Mouse (Mus musculus) heart, postnatal 25 days (tissue): ENCODE data around the gene Tspan5. TPM values are rescaled to one million over a fixed set of nuclear protein-coding genes. Genes with fewer than 3 reads are reported as not detected.

Experiments
- DNase-seq: peaks from one replicate; pipeline ENCODE4 v3.0.0; 2022; ENCODE audit warnings: low spot score
- intact Hi-C: fragments of 180-260 bp; cut with DNase I; formaldehyde crosslinking; loops from one replicate; pipeline ENCODE4 v1.15.1; 2025
- total RNA-seq, 2 experiments: library from RNA; stranded (reverse); gene quantifications; 2 replicates each; pipeline ENCODE4 v1.2.3; 2021

The Tspan5 gene
- total RNA-seq, 2 experiments from 2014 or later, result 7.2 to 8.6 TPM

DNA sequence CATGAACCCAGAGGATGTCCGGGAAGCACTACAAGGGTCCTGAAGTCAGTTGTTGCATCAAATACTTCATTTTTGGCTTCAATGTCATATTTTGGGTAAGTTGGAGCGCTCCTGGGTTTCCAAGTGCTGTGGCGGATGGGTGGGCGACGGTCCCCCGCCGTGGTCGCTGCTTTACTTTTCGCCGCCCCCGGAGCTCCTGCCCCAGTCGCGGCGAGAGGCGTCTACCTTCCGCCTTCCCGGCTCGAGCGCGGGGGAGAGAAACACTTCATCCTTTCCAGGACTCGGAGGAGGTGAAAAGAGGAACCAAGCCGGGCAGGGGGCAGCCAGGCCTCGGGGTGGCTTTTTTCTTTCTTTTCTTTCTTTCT is 553 bp downstream of the Tspan5 start:
- no peak for DNase-seq
- intact Hi-C loops, result loop anchor here (2.0 to 5.0 kb wide), 3 partner anchors 60 to 165 kb away; no protein-coding TSS in a partner anchor

DNA sequence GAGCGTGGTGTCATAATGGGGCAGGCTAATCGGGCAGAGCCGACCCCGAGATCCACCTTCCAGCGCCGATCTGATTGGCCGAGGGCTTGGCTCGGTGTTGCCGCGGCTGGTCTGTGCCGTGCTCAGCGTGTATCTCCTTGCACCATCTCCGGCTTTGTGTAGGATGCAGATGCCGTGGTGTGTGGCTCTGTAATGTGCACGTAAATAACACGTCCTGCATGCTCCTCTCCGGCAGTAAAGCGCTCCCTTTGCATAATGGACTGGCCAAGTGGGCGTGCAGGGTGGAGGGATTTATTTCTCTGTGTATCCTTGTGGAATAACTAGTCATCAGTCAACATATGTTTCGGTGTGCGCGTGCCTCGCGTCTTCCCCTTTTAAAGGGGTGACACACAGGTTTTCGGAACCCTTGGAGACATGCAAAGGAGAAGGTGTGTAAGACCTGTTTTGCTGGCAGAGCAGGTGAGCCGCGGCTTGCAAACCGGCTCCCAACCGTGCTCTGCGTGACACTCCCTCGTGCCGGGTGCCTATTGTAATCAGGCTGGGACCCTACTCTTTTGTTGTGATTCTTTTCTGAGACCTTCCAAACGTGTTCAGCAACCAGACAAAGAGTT is 1.2 kb downstream of the Tspan5 start:
- intact Hi-C loops, result loop anchor here (2.0 to 5.0 kb wide), 3 partner anchors 59 to 164 kb away; no protein-coding TSS in a partner anchor
- peak; percentile 37 for DNase-seq

DNA sequence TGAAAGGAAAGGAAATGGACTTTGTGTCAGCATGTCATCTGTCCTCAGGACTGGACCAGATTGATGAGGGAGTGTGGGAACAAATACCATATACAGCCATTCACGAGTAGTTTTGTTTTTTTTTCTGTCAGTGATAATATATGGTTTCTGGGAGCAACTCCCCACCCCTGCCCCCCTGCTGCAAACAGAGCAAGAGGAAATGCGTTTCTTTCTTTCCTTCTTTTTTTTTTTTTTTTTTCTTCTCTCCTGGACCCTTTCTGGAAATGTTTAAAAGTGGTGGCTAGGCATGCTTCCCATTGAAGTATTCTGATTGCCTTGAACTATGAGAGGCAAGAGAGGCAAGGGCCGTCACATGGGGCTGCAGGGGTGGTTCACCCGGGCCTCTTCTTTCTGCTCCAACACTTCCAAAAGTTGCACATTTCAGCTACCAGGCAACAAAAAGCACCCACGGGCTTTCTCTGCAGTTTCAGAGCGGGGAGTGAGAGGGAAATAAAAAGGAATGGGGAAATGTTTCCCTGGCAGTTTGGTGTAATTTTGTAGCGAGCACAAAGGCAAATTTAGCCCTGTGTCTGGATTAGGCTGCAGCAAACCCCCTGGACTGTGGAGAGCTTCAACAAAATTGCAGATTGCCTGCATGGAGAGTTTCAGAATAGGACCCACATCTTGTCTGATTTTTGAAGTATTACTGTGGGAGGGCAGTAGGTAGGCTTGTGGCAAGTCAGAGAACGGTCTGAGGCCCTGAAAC is 2.2 kb downstream of the Tspan5 start:
- intact Hi-C loops, result loop anchor here (5.0 kb wide), 2 partner anchors 58 to 163 kb away; no protein-coding TSS in a partner anchor
- DNase-seq, result no peak

DNA sequence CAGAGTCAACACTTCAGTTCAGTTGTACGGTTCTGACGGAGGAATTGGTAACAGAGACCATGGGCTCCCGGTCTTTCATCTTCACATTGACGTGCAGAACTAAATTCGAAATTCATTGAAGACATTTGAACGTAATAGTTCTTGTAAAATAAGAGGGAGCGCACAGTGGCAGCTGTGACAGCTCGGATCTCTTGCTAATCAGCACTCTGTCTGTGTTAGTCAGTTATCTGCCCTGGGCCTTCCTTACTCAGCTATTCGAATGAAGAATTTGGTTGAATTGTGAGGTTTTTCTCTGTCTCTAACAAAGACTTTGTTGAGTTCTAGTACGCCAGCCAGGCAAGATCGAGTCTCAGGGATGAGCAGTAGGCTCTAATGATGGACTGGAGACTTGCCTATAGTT is 3.1 kb downstream of the Tspan5 start:
- DNase-seq, result no peak
- intact Hi-C loops, result no loop called here

DNA sequence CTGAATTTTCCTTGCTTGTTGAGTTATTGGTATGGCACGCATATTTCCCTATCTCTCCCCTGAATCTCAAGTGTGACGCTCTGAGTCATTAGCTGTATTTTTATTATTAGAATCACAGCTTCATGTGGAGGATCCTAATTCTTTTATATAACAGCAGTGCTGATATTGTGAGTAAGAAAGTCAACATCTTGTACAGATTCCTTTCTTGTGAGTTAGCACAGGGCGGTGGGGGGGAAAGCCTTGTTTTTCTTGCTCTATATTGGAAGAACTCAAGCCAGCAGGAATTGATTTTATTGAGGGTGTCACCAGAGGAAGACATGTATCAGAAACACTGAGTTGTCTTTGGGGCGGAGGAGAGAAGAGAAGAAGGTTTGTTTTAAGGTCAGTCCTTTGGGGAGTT is 3.6 kb downstream of the Tspan5 start:
- DNase-seq, result no peak
- intact Hi-C loops, result no loop called here

DNA sequence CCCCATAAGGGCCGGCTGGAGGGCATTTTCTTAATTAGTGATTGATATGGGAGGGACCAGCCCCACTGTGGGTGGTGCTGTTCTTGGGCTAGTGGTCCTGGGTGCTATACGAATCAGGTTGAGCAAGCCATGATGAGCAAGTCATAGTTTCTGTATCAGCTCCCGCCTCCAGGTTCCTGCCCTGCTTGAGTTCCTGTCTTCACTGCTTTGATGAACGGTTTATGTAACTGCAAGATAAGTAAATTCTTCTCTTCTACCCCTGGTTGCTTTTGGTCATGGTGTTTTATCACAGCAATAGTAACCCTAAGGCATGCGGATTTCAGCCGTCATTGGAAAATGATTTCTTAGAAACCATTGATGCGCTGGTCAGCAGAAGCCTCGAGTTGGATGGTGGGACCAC is 4.6 kb downstream of the Tspan5 start:
- DNase-seq, result no peak
- intact Hi-C loops, result no loop called here

DNA sequence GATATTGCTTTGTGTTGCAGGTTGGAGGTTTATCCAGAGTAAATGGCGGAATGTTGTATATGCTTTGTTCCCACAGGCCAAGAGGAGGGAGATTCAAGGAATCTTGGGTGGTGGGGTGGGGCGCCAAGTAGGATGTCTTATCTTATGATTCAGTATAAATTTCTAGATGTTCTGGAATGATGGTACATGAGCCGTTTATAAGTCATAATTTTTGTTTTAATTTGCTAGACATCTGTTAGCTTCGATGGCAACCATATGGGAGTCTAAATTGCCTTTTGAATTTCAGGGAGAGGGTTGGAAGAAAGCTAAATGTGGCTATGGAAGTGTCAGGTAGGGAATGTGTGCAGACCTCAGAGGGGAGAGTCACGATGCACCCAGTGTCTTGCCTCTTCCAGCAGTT is 5.0 kb downstream of the Tspan5 start:
- no peak for DNase-seq
- intact Hi-C loops, result no loop called here

DNA sequence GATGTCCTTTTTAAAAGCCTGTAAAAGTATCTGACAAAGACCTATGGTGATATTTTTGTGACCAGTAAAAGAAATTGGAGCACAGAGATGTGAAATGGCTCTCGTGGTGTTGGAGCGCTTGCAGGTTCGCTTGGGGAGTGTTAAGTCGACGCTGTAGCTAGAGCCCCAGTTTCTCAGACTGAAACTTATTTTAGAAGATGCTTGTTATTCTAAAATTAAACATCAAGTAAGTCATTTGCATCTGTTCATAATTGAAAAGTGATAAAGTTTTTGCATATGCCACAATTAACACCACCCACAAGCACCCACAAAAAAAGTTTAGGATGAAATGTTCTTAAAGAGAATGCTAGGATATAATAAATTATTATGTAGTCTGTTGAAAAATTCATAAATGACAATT is 6.0 kb downstream of the Tspan5 start:
- intact Hi-C loops, result no loop called here
- no peak for DNase-seq

DNA sequence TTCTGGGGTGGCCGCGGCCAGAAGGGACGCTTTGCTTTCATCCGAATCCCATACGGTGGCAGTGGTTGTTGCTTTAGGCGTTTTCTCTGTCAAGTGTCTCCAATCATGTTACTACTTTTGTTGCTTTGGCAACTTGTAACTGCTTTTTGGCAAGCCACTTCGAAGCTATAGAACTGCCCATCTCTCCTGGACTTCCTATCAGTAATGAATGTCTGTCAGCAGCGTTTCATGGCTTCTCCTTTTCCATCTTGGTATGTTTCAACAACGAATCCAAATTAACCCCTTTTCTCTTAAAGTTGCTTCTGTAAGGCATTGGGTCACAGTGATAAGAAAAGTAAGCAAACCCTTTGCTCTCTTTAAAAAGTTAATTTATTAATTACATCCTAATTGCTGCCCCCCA is 7.7 kb downstream of the Tspan5 start:
- intact Hi-C loops, result no loop called here
- no peak for DNase-seq

DNA sequence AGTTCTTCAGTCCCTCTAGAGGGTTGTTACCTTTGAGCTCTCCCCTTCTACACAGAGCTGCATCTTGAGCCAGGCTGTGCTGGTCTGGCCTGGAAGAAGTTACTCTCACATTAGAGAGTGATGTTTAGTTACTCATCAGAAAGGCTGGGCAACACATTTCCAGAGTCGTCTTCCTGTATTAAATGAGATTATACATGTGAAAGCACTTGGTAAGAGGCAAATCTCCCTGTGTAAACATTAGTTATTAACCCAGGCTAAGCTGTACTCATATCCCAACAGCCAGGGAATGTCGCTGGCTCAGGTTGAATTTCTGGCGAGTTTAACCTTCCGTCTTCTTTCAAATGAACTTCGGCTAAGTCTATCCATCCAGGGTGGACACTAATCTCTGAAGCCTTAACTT is 9.3 kb downstream of the Tspan5 start:
- DNase-seq, result no peak
- intact Hi-C loops, result no loop called here

DNA sequence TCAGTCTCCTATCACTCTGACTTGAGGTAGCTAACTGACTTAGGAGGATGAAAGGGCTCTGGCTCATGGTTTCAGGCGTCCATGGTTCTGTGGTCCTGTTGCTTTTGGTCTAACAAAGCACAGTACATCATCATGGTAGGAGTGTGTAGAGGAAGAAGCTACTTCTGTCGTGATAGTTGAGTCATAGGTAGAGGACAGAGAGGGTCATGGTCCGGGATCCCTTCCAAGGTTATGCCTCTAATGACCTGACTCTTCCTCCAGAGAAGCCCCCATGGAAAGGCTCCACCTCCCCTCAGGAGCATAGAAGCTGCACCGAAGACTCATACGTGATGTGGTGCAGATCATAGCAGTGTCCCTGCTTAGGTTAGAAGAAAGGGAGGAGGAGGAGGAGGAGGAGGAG is 10.1 kb downstream of the Tspan5 start:
- intact Hi-C loops, result no loop called here

DNA sequence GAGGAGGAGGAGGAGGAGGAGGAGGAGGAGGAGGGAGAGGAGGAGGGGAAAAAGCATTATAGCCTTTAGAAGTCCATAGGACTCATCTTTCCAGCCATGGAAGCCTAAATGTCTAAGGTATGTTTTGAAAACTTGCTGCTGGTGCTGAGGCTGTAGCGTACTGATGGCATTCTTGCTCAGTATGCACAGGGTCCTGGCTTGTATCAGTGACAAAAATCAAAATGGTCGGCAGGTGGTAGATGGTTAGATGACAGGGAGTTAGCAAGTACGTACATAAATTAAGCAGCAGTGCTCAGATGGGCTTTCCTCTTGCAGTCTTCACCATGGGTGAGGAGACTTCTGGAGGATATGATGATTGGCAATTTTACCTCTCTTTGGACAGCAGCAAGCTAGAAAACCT is 10.8 kb downstream of the Tspan5 start:
- intact Hi-C loops, result no loop called here

More for the DNA sequence above, 10.1 kb downstream of the Tspan5 start:
- no peak for DNase-seq

DNA sequence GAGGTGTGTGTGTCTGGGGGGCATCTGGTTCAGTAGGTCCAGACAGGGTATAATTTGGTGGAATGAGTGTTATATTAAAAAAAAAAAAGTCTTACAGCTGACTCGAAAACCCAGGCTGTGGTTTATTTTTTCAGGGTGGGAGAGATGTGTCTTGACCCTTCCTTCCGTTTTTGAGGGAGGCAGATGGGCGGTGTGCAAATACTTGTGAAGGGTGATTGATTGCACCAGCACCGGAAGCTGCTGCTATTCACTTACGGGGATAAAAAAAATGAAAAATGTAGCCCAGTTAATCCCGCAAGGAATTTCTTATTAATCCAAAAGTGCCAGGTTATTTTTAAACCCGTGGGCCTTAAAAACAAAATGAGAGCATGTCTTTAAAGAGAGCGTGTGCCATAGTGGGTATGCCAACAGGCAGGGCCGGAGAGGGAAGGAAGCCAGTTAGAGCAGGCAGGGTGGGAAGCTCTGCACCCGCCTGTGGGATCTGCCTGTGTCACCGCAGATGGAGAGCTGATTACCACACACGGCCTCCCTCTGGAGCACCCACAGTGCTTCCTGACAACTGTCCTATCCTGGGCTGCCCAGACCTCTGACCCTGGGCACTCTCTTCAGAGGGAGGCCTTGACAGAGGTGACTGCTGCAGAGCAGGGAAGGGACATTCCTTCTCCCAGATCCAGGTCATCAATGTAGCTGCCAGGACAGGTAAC is 11.3 kb downstream of the Tspan5 start:
- intact Hi-C loops, result no loop called here
- no peak for DNase-seq

More for the DNA sequence above, 10.8 kb downstream of the Tspan5 start:
- DNase-seq, result no peak

DNA sequence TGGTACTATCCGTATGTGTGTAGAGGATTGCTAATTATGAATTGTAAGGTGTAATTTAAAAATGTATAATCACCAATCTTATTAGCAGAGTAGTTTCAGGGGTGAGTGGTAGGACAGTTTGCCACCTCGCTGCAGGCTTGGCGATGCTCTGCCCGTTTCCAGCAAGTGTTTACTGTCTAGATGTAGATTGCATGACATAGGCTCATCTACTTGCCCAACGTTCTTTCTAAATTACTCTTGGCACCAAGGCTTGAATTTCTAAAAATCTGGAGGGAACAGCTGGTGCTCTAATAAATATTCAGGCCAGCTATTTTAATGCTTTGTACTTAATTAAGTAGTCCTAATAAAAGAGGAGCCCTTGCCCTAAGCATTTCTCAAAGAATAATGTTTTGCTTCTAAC is 12.3 kb downstream of the Tspan5 start:
- intact Hi-C loops, result no loop called here
- DNase-seq, result no peak

DNA sequence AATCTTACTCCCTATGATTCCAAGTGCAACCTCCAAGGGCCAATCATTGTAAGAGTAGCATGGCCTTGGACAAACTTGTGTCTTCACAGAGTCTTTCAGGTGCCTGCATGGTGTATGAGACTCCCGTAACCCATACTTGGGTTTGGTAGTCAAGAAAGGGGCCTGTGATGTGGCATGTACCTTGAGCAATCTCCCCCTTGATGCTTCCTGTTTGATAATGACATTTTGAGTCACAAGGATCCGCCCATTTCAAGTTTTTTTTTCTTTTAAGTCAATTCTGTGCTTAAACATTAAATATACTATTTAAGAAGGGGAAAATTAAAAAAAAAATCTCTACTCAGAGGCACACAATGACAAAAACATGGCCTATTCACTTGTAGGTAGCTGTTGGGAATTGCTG is 15.3 kb downstream of the Tspan5 start:
- intact Hi-C loops, result no loop called here
- DNase-seq, result no peak

DNA sequence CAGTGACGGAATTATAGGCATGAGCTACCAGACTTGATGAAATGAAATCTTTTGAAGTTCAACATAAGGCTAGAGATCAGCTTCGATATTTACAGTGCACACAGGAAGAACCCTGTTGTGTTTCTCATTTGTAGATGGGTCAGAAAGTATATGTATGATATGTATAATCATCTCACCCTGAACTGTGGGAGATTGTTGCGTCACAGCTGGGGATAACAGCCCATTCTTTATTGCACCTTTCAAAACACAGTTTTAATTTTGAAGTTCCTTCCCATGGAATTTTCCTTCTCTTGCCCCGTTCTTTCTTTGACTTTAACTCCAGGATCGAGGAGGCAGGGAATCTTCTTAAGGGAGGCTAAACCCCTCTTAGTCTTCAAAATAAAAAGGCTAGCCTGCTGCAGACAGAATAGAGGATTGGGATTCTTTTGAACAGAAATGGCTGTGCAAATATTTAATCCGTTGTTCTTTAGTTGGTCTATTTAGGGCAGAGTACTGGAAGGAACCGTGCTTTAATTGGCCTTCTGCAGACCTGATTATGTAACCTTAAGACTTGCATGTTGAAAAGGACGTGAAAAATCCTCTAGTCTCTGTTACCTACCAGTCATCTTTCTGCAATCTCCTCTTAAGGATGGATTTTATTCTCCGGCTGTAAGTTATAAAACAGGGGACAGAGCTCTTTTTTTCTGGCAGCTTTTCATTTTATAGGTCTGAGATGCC is 18.1 kb downstream of the Tspan5 start:
- no peak for DNase-seq
- intact Hi-C loops, result no loop called here

DNA sequence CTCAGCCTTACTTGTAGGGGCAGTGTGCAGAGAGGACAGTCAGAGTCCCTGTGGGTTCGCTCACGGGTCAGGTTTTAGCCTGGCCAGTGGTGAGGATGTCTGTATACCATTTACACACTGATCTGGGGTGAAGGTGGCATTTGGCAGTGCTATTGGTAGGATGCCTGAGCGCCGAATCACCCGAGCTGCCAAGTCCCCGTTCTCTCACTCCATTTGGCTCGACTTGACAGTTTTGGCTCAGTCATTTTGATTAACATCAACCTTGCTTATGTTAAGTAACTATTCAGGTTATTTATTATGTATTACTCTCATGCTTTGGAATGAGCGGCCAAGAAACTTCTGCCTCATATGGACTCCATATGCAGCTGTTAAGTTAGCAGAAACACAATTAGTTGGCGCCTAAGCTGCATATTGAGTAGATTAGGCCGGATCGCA is 18.7 kb downstream of the Tspan5 start:
- intact Hi-C loops, result no loop called here
- DNase-seq, result no peak

DNA sequence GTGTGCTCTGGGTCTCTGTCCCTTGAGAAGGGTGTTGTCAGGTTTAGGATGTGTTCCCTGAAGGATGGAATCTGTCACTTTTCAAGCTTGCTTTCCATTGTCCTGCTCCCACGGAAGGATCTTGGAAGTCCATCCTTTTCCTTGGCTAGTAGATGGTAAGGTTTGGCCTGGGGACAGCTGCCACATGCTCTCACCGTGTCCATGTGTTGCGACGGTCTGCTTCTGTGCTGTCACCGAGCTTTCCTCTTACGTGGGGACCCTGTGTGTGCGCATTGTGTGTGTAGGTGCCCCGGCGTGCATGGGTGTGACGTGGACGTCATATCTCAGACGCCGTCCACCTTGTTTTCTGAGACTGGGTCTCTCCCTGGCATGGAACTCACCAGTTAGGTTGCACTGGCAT is 19.5 kb downstream of the Tspan5 start:
- no peak for DNase-seq
- intact Hi-C loops, result no loop called here

DNA sequence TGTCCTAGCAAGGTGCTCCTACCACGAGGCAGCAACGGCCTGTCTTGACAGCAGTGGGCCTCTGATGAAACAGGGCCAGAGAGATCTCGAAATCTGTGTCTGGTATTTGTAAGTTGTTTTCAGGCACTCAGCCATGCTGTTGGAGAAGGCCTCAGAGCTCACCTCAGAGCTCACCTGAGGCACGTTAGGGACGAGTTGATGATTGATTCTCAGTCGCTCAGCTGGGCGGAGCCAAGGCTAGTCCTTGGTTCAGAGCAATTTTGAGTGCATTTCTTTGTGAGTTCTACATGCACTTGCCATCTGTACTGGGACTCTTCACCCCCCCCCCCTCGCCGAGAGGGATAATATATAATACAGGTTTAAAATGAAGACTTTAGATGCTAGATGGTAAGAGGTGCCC is 21.9 kb downstream of the Tspan5 start:
- intact Hi-C loops, result no loop called here
- no peak for DNase-seq

DNA sequence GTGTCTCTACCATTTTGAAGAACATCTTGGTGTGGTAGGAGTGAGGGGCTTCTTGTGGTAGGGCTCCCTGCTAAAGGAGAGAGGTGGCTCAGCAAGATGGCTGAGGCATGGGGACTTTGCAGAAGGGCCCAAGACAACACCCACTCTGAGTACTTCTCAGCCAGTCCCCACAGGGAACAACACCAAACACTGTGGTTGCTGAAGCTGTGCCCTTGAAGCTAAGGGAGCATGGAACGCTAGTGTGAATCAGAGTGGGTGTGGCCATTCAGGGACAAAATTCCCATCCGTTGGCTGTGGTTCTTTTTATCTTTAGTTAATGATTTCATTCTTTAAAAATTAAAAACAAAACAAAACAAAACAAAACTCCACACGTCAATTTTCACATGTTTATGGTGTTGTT is 22.8 kb downstream of the Tspan5 start:
- DNase-seq, result no peak
- intact Hi-C loops, result no loop called here

DNA sequence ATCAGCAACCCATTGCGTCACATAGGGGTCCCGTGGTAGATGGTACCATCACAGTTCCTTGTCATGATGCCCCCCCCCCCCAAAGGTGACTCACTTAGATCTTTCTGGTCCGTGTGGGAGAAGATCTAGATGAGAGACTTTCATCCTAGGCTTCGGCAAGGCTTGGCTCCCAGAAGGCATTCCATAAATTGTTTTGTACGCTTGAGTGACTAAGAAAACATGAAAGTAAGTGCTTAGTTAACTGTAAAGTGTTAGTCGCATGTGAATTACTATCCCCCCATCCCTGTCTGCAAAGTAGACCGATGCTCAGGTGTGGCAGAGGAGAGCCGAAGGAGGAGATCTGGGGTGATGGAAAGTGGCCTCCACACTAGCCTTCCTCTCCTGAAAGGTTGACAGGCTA is 25.0 kb downstream of the Tspan5 start:
- no peak for DNase-seq
- intact Hi-C loops, result no loop called here
